Mouse (Mus musculus) ES-Bruce4 (cell line): ENCODE results near the gene Btbd17. TPM values are rescaled to one million over a fixed set of nuclear protein-coding genes. Genes with fewer than 3 reads are reported as not detected.

Source experiments
- H3K27ac ChIP-seq: 2 replicates; pipeline ENCODE4 v1.5.1; 2012; ENCODE audit warnings: low read length, inconsistent platforms; ENCODE audit not compliant: insufficient read depth
- H3K27me3 ChIP-seq: 2 replicates; pipeline ENCODE4 v1.6.1; 2012; ENCODE audit warnings: mild to moderate bottlenecking, low read length, inconsistent platforms; ENCODE audit not compliant: control insufficient read depth, poor library complexity, insufficient read depth, severe bottlenecking
- H3K36me3 ChIP-seq: 2 replicates; pipeline ENCODE4 v1.6.1; 2012; ENCODE audit warnings: inconsistent platforms, mild to moderate bottlenecking, low read length, moderate library complexity; ENCODE audit not compliant: control insufficient read depth, poor library complexity, insufficient read depth, severe bottlenecking
- H3K4me1 ChIP-seq: one replicate; pipeline ENCODE4 v1.8.1; 2011; ENCODE audit warnings: low read length; ENCODE audit not compliant: control insufficient read depth, insufficient read depth
- H3K4me3 ChIP-seq: 2 replicates; pipeline ENCODE4 v1.5.1; 2011; ENCODE audit warnings: low read depth, mild to moderate bottlenecking, low read length
- H3K9ac ChIP-seq: 2 replicates; pipeline ENCODE4 v1.6.1; 2012; ENCODE audit warnings: low read depth, mild to moderate bottlenecking, inconsistent platforms; ENCODE audit not compliant: poor library complexity, severe bottlenecking
- H3K9me3 ChIP-seq: replicated peaks from 2 replicates; pipeline ENCODE4 v1.6.1; 2012; ENCODE audit warnings: mild to moderate bottlenecking, low read length, inconsistent platforms; ENCODE audit not compliant: control insufficient read depth, poor library complexity, insufficient read depth, severe bottlenecking
- CTCF ChIP-seq: IDR thresholded peaks from one replicate; pipeline ENCODE4 v1.8.1; 2011; ENCODE audit warnings: low read depth, low read length
- EP300 ChIP-seq: IDR thresholded peaks from 2 replicates; pipeline ENCODE4 v1.6.1; 2011; ENCODE audit warnings: low read depth, low read length; ENCODE audit not compliant: insufficient read depth
- POLR2A ChIP-seq: IDR thresholded peaks from one replicate; pipeline ENCODE4 v1.8.1; 2011; ENCODE audit warnings: low read length; ENCODE audit not compliant: insufficient read depth
- polyA plus RNA-seq: library from polyadenylated mRNA; stranded (reverse); fragments of >200 nt; gene quantifications from 2 replicates; pipeline ENCODE4 v1.2.4, GENCODE M21; 2011; ENCODE audit warnings: low read depth; ENCODE audit not compliant: missing spikeins, insufficient read depth, insufficient read length

The Btbd17 gene
- polyA plus RNA-seq, 1 experiment, result not detected

DNA sequence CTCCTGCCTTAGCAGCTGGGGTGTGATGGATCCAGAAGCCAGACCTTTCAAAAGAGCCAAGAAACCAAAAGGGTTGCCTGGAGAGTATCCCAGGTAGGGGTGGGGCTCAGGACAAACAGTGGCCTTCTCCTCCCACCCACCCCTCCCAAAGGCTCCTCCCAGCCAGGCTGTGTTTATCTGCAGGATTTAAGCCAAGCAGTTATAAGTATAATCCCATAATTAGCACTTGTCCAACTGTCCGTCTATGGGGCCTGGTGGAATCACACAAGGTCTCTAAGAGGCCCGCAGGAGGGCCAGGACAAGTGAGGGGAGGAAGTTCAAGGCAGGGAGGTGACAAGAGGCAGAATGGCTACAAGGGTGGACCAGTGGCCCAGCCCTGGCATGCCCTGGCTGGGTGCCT, 23.8 kb downstream of the Btbd17 start:
- no peaks in the 10 kb centered on the region for H3K9me3 ChIP-seq
- no peaks in the 10 kb centered on the region for H3K4me1 ChIP-seq
- no peak overlapping the region for H3K9ac ChIP-seq
- TF ChIP-seq CTCF (no peak), POLR2A (no peak), EP300 (no peak)
- no peaks in the 10 kb centered on the region for H3K36me3 ChIP-seq
- H3K27me3 ChIP-seq, result no peaks in the 10 kb centered on the region
- H3K4me3 ChIP-seq, result no peak overlapping the region
- H3K27ac ChIP-seq, result no peak overlapping the region

DNA sequence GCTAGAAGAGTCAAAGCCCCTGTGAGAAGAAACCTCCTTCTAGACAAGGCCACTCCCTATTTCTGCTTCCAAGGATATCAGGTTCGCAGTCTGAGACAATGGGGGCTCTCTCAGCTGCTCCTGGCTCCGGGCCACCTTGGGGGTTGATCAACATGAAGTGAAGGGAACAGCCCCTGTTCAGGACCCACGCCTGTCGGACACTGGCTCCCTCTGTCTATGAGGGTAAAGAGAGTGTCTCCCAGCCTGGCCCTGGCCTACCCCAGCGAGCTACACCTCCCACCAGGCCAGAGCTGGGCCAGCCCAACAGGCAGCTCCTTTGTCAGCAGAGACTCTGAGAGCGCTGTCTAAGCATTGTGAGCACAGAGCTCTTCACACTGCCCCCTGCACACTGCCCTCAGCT, 25.8 kb downstream of the Btbd17 start:
- no peak overlapping the region for H3K9ac ChIP-seq
- H3K36me3 ChIP-seq, result no peaks in the 10 kb centered on the region
- no peak for TF ChIP-seq EP300
- TF ChIP-seq CTCF, result no peak
- TF ChIP-seq POLR2A, result no peak
- 0 out of 2 replicates have a peak, but pooled peaks cover 2% of the 10 kb centered on the region for H3K27me3 ChIP-seq
- no peak overlapping the region for H3K27ac ChIP-seq
- no peak overlapping the region for H3K4me3 ChIP-seq
- H3K4me1 ChIP-seq, result no peaks in the 10 kb centered on the region
- H3K9me3 ChIP-seq, result no peaks in the 10 kb centered on the region

DNA sequence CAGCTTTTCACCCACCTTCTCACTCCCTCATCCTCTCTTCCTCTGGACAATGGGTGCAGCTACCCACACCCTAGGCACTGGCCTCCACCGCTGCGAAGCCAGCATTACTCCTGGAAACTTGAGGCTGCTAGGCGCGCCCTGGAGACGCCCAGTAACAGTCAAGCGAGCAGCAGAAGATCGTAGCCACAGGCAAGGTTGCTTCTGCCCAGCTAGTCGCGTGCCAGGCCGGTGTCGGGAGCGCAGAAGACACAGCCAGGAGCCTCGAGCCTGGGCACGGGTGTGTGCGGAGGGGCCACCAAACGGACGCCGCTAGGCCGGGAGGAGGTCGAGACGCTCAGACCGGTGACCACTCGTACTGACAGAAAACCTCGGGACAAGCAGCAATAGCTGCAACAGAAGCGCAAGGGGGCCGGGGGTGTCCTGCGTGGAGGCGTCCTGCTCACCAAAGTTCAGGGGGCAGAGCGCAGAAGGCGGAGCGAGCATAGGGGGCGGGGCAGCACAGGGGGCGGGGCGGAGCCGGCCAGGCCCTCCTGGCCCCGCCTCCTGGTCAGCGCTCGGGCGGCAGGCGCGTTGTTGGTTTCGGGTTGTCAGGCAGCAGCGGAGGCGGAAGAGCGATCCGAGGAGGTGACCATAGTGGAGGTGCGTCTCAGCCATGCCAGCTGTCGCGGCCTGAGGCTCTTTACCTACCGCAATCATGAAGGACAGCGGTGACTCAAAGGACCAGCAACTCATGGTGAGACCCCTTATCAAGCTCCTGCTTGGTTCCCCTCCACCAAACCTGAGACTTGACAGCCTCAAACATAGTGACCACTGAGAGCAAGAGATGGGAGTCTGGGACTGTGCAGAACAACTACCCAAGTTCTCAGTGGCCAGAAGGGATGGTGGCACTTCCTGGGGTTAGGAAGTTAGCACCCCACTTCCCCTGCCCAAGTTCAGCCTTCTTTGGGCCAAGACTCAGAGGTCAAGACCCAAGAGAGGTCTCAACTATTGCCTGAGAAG, 30.6 kb downstream of the Btbd17 start, which contains the start of gene Kif19a:
Gene Kif19a (plus strand): TSS at position 569 of the 999 bp plus-strand sequence.
- Histone ChIP-seq H3K9me3 (no peaks in the 10 kb centered on the region), H3K27me3 (0 out of 2 replicates have a peak, but pooled peaks cover 2% of the 10 kb centered on the region), H3K27ac (no peak within 1 kb of the TSS), H3K36me3 (no peaks in the 10 kb centered on the region), H3K4me1 (no peaks in the 10 kb centered on the region), H3K9ac (no peak within 1 kb of the TSS), H3K4me3 (peak within 1 kb of the TSS; percentile 63)
- no peak for TF ChIP-seq CTCF
- TF ChIP-seq EP300, result no peak
- TF ChIP-seq POLR2A, result no peak

DNA sequence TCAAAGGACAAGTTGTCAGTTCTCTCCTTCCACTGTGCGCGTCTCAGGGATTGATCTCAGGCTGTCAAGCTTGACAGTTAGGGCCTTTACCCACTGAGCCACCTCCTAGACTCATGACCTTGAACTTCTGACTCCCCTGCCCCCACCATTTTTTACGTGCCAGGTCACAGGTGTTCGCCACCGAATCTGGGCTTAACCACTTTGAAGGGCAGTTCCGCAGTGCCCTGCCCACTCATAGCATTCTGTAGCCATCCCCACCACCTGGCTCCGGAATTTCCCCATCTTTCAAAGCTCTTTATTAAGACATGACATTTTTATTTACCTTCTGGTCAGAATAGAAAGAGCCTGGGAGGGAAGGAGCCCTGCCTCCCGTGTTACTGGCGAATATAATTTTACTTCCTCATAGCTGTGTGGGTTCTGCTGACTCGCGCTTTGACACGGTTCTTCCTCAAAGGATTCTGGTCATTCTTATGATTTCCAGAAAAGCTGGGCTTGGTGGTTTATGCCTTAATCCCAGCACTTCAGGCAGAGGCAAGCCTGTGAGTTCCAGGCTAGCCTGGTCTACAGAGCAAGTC, 48.1 kb downstream of the Btbd17 start:
- no peaks in the 10 kb centered on the region for H3K9me3 ChIP-seq
- H3K36me3 ChIP-seq, result no peaks in the 10 kb centered on the region
- no peak overlapping the region for H3K9ac ChIP-seq
- H3K27ac ChIP-seq, result no peak overlapping the region
- no peaks in the 10 kb centered on the region for H3K4me1 ChIP-seq
- H3K4me3 ChIP-seq, result no peak overlapping the region
- TF ChIP-seq POLR2A (no peak), CTCF (no peak), EP300 (no peak)
- H3K27me3 ChIP-seq, result no peaks in the 10 kb centered on the region

DNA sequence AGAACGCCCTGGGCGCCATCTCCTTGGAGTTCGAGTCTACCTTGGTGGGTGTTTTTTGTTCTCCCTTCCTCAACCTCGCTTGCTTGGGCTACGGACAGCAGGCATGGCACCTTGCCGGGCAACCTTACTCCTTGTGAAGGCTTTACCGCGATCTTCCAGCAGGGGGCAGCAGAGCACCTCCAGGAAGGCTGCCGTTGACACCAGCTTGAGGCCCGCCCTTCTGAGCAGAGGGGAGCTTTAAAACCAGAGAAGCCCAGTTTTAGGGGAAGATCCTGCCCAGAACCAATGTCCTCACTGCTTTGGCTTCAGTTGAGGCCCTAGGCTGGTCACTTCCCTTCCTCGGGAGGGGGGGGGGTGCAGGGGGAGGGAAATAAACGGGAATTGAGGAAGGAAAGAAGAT, 50.6 kb downstream of the Btbd17 start:
- H3K36me3 ChIP-seq, result no peaks in the 10 kb centered on the region
- TF ChIP-seq CTCF (peak; percentile 94), POLR2A (no peak)
- no peaks in the 10 kb centered on the region for H3K27me3 ChIP-seq
- no peak overlapping the region for H3K4me3 ChIP-seq
- H3K27ac ChIP-seq, result no peak overlapping the region
- no peaks in the 10 kb centered on the region for H3K4me1 ChIP-seq
- H3K9me3 ChIP-seq, result no peaks in the 10 kb centered on the region
- H3K9ac ChIP-seq, result no peak overlapping the region

DNA sequence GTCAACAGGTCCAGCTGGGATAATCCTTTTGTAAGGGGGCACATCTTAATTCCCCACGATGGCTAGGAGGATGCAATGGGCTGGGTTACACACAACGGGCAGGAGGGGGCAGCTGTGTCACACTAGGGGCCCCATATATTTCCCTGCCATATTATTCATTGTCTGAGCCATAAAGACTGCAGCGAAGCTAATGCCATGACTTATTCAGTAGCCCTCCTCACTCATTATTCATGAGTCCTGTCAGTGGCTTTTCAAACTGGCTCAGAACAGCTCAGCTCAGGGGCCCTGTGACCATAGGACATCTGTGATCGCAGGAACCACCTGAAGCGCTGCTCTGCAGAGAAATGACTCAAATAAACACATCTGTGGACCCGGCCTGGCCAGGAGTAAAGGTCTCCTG, 54.3 kb downstream of the Btbd17 start:
- no peak overlapping the region for H3K9ac ChIP-seq
- no peaks in the 10 kb centered on the region for H3K27me3 ChIP-seq
- TF ChIP-seq EP300 (no peak), POLR2A (no peak), CTCF (no peak)
- no peaks in the 10 kb centered on the region for H3K9me3 ChIP-seq
- H3K4me3 ChIP-seq, result no peak overlapping the region
- H3K36me3 ChIP-seq, result no peaks in the 10 kb centered on the region
- H3K27ac ChIP-seq, result no peak overlapping the region
- no peaks in the 10 kb centered on the region for H3K4me1 ChIP-seq

Other genes starting within 250 kb of the Btbd17 start
- 1,928 and 2,044 TPM in 2 replicates for gene Rpl38, start 127.4 kb downstream of the Btbd17 start, polyA plus RNA-seq
- gene Ttyh2, start 120.5 kb downstream of the Btbd17 start, polyA plus RNA-seq, result 11.7 and 11.8 TPM in 2 replicates
- 1.3 and 1.7 TPM in 2 replicates for gene Dnaic2, start 68.5 kb downstream of the Btbd17 start, polyA plus RNA-seq
- 1.0 and 1.4 TPM in 2 replicates for gene Kif19a, start 30.6 kb downstream of the Btbd17 start, polyA plus RNA-seq
- not detected in 2 replicates for gene Gpr142, start 3.0 kb upstream of the Btbd17 start, polyA plus RNA-seq
- 48.8 and 57.0 TPM in 2 replicates for gene Gprc5c, start 55.2 kb upstream of the Btbd17 start, polyA plus RNA-seq
- gene Cd300a, start 94.1 kb upstream of the Btbd17 start, polyA plus RNA-seq, result 0.78 and 2.3 TPM in 2 replicates
- not detected in 2 replicates for gene Cd300lb, start 138.4 kb upstream of the Btbd17 start, polyA plus RNA-seq
- not detected in 2 replicates for gene Cd300c, start 173.2 kb upstream of the Btbd17 start, polyA plus RNA-seq
- not detected in 2 replicates for gene Cd300ld, start 194.0 kb upstream of the Btbd17 start, polyA plus RNA-seq
- not detected in 2 replicates for gene Cd300c2, start 205.9 kb upstream of the Btbd17 start, polyA plus RNA-seq
- gene Cd300ld2, start 220.2 kb upstream of the Btbd17 start, polyA plus RNA-seq, result not detected in 2 replicates
- gene Cd300ld4, start 231.1 kb upstream of the Btbd17 start, polyA plus RNA-seq, result not detected in 2 replicates
- not detected in 2 replicates for gene Cd300ld5, start 241.8 kb upstream of the Btbd17 start, polyA plus RNA-seq